Mouse (Mus musculus) testis, adult 2 months (tissue): ENCODE data around the gene Hectd4.

ENCODE experiments used
- CTCF ChIP-seq: fragments of 200-500 bp; IDR thresholded peaks from 2 replicates; pipeline ENCODE4 v1.5.1; 2012; ENCODE audit warnings: low read depth, mild to moderate bottlenecking, inconsistent platforms, low read length, moderate library complexity; ENCODE audit not compliant: control insufficient read depth, insufficient read depth, insufficient replicate concordance
- POLR2A ChIP-seq: fragments of 200-500 bp; IDR thresholded peaks from 2 replicates; pipeline ENCODE4 v1.6.1; 2012; ENCODE audit warnings: low read depth, mild to moderate bottlenecking, inconsistent platforms, low read length, moderate library complexity; ENCODE audit not compliant: control insufficient read depth

DNA sequence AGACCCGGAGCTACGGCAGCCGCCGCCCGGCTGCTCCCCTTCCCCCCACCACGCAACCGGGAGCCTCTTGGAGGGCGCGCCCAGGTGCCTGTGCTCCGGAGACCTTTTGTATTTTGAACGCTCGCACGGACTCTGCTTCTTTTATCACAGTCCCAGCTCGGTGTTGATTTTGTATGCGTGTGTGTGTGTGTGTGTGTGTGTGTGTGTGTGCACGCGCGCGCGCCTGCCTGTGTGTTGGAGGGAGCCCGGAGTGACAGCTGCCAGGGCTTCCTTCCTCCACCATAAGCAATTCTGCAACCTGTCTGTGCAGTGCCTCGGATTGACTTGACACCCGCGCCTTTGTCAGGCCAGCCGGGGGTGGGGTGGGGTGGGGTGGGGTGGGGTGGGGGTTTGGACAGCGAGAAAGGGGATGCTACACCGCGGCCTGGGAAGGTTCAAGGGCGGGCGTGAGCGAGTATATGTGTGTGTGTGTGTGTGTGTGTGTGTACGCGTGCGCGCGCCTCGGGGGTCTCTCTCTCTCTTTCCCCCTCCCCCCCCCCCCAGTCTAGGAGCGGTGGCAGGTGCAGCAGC lies 798 bp downstream of the Hectd4 start:
- TF ChIP-seq CTCF (no peak), POLR2A (no peak)
